Mouse (Mus musculus): ENCODE measurements around the gene Rras2.

Gene Rras2

DNA sequence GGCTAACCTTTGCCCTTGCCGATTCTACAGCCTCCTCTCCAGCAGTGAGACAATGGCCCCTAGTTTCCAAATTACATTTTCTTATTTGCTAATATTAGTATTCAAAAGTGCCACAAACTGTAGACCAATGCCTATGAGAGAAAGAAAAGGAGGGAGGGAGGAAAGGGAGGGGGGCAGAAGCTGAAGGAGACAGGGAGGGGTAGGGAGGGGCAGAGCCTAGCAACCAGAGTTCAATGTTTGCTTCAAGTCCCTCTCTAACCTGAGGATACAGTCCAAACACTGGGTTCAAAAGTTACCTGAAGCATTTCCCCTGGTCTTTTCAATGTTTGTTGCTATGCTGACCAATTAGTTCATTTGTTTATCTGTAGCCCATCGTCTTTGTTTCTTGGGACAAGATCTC is 7.1 kb downstream of the Rras2 start:
- DNase-seq, result no peak

DNA sequence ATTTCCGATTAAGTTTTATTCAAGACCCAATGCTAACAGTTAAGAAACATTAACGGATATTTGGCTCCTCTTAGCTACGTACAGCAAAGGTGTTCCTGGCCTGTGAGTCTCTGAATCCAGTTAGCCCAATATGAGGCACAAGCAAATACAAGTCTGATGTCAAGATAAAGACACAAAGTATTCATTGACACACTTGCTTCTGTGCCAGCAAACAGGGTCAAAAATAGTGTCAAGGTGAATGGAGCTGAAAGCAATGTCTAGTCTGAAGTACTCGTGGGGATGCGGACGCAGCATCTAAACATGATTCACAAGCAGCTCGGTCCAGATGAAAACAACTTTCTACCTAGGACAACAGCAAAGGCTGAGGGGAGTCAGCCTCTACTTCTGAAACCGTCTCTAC is 11.7 kb downstream of the Rras2 start:
- no peak for DNase-seq

DNA sequence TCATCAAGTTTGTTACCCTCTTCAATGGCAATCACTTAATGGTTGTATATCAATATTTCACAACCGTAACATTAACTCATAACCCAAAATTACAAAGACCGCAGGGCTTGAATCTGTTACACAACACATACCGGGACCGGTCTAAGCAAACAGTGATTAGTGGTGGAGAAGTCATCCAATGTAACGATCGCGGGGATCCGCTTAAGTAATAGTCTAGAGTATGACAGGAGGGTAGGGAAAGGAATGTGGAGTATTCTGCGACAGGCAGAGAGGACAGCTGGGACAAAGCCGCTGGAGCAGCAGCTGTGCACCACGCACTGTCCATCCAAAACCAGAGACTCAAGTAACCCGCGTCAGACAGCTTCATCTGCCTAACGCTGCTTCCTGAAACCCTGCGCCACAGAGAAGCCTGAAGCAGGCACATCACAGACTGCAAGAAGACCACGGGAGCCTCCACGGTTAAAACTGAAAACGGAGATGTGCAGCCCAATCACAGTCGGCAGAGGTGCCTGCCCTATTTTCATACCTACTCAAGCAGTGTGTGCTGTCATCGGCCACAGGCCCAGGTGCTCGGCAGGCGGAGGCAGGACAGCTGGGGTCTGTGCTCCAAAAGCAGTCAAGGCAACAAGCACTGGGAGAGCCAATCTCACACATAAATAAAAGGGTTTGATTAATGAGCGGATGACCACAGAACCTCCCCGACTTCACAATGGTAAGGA is 13.8 kb downstream of the Rras2 start:
- peak; percentile 26 to 69 for DNase-seq

DNA sequence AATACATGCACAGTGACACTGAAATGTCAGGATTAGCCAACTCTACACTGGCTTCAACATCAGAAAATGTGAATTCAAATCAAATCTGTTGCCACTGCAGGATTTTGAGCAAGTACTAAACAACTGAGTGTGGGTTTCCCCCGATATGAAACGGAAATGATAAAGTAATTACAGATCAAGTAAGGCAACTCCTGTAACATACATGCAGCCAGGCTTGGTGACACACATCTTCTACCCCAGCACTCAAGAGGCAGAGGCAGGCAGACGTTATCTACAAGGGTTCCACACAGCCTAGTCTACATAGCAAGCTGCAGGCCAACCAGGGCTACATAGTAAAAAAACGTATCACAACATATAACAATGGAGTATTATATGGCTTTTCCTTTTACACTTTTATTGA is 14.4 kb downstream of the Rras2 start:
- no peak for DNase-seq

DNA sequence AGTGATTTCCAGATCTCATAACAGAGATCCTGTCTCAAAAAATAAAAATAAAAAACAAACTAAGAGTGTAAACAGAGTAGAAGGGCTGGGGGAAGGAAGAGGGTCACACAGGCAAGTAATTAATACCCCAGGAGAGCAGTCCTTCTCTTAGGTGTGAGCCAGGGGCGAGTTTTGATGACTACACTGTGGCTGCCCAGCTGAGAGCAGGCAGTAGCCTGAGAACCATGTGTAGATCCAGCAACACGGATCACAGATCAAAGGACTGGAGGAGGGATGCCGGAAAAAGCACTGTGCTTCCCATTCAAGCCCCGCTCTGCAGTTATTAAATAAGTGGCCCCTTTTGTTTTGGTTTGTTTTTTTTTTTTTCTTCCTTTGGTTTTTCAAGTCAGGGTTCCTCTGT is 15.0 kb downstream of the Rras2 start:
- DNase-seq, result no peak

DNA sequence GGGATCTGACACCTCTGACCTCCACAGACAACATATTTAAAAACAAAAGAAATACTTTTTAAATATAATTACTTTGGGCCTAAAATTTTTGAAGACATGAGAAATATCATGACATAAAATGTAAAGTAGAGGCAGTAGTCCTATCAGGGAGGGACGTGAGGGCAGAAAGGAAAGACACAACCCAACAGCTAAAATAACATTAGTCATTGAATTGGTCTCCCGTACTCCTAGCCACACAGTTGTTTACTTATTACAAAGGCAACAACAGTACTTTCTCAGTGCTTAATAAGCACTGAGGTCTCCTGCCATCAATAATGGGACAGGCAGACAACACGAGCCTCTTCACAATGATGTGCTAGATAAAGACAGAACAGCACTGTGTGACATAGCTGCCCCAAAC is 16.2 kb downstream of the Rras2 start:
- no peak for DNase-seq

DNA sequence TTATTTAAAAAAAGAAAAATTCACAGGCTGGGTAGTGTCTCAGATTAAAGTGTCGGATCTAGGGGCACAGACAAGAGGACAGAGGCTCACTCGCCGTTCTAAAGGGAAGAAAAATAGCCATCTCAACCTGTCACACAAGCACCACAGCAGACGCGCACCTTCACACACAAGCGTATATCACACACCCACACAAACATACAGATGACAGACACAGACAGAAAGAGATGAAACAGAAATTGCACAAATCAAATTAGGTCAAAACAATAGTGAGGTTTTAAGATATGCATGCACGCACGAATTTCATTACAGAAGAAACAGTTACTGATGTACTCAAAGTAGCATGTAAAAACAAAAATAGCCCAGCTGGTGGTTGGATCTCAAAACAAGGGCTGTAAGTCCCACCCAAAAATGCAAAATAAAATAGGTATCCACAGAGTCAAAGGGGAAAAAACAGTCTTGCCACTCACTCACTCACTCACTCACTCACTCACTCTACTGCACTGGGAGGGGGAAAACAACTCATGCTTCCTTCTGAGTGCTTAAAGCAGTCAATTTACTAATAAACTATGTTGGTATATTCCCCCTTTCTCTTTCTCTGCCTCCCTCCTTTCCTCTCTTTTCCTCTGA is 23.9 kb downstream of the Rras2 start:
- DNase-seq, result no peak

DNA sequence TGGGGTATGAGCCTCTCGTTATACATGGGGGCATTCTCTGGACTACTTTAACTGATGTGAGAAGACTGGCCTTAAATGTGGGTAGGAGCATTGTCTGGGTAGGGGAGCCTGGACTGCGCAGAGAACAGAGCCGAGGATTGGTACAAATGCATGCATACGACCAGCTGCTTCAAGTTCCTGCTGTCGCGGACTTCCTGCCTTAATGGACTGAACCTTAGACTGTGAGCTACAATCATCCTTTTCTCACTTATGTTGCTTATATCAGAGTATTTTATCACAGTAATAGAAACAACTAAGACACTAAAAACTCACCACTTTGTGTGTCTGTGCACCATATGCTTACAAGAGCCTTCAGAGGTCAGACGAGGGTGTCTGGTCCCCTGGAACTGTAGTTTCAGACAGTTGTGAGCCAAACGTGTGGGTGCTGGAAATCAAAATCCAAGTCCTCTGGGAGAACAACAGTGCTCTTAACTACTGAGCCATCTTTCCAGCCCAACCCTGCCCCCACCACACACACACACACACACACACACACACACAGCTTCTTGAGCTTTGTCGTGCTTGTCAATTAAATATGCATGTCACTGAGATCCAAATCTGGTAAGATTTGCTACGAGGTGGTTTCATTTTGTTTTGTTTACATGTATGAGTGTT is 26.6 kb downstream of the Rras2 start:
- DNase-seq, result no peak

DNA sequence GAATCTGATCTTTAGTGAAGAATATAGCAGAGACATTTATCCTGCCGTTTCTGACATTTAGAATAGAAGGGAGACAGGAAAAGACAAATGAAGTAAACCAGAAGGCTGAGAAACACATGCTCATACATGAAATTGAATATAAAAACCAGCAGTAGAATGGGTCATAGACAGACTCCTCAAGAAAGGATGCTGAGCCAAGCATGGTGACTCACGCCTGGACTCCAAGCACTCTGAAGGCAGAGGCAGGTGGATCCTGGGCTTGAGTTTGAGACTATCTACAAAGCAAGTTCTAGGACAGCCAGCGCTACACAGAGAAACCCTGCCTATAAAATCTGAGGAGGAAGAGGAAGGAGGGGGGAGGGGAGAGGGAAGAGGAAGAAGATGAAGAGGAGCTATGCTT is 27.4 kb downstream of the Rras2 start:
- DNase-seq, result no peak

DNA sequence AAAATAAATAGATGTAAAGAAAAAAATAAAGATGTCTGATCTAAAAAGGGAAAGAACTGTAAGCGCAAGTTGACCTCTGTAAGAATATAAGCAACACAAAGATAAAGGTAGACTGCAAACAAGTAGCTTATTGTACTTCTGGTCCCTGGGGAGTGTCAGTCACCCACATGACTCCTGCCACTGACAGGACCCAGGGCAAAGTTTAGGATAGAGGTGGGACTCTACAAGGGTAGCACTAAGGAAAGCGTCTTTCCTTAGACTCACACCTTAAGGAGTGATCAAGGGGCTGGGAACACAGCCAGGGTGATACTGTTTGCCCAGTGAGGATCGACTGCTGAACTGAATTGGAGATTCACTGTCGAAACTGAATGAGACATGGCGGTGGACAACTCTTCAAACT is 28.7 kb downstream of the Rras2 start:
- no peak for DNase-seq

DNA sequence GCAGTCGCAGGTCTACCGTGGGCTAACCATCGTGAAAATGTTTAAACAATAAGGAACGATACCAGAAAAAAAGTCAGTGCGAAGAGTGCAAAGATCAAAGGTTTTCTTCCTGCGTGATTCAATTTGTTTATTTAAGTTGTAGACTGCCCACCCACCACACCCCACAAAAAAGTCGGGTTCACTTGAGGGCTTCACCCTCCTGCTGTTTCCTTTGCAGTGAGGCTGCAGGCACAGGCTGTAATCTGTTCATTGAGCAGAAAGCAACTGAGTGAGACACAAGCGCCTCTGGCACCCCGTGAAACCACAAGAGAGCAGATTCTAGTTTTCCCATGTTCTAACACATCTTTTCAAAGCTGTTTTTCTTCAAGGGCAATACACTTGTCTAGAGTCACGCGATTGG is 29.6 kb downstream of the Rras2 start:
- no peak for DNase-seq

DNA sequence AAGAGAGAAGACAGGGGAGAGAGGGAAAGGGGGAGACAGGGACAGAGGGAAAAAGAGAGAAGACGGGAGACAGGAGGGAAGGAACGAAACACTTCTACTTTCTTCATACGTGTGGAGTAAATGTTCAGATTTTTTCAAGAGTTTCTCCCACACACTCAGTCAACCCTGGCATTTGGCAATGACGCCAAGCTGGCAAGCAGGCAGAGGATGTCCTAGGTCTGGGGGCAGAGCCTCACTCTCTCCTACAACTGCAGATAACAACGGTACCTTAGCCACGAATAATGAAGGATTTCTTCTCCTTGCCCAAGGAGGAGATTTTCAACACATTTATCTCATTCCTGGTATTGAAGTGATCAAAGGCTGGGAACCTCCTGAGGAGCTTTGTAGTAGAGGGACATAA is 30.2 kb downstream of the Rras2 start:
- DNase-seq, result no peak

DNA sequence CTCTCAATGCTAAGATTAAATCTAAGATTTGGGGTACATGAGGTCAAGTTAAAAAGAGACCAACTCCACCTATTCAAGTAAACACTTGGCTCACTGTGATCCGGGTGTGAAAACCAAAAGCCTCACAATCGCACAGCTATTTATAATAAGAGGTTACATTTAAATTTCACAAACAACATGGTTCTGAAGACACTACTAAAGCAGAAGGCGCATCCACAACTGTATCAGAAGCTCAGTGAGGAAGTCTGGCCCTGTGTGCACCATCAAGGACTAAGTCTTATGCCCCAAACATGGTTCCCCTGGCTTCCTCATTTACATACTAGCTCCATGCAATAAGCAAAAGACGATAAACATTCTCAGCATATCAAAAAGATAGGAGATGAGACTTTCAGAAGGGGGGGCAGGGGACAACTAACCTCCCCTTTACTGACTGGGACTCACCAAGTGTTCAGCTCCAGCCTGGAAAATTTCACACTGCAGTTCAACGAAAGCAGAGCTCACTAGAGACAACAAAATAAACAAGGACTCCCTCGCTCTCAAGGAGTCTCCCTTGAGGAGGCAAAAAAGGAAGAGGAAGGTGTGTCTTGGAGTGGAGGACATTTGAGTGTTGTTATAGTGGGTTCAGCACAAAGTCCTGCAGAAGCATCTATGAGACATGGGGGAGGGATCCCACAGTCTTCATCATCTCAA is 31.4 kb downstream of the Rras2 start:
- no peak for DNase-seq

DNA sequence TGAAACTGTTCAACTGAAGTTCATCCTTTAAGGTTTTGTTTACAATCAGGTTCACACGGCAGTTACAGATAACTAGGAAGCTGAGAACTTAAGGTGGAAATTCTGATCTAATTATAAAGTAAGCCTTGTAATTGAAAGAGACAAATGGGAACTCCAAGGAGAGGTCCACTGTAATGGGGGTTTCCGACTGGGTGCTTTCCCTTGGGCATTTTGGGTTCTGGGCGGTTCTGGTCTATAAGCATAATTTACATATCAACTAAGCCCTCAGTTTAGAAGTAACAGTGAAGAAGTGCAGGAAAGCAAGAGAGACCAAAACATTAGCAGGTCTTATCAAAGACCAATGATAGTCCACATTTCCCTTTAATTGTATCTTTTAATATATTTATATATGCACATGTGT is 33.8 kb downstream of the Rras2 start:
- DNase-seq, result no peak

DNA sequence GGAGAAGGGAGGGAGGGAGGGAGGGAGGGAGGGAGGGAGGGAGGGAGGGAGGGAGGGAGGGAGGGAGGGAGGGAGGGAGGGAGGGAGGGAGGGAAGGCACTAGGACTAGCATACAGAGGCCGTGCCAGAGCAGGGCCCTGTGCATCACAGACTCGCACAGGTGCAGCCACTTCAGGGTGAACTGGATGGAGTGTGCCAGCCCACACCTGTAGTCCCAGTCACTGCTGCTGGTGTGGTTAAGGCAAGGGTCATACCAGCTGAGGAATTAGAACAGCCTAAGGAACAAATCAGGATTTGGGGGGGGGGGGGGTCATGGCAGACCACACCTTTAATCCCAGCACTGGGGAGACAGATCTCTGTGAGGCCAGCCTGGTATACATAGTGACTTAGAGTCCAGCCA is 34.5 kb downstream of the Rras2 start:
- no peak for DNase-seq

DNA sequence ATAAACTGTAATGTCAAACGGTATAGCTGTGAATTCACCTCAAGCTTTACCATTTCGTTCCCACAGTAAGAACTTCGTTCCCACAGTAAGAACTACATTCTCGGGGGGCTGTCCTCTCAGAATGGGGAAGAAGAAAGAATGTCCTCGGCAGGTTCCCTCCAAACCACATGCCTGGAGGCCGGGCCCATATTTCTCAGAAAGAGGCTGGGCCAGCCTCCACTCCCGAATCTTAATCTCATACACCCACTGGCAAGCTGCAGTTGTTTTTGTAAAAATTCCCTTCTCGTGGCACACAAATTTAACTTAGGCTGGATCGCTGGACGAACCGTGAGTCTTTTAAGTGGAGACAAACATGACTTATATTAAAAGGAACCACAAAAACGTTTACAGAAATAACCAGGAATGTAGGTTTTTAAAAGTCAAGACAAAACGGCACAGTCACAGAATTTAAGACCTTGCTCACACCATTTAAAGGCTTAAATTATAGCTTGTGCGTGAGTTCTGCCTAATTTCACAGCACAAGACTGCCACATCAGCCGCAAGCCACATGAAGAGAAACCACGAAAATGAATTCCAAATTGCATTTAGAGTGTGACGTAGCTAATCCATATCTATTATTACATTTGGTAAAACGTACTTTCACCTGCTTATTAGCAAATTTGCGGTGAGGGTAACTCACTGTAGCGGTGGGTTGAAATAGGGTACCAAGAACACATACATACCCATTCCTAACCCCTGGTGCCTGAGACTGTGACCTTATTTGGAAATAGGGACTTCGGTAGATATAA is 35.8 kb downstream of the Rras2 start:
- no peak for DNase-seq

DNA sequence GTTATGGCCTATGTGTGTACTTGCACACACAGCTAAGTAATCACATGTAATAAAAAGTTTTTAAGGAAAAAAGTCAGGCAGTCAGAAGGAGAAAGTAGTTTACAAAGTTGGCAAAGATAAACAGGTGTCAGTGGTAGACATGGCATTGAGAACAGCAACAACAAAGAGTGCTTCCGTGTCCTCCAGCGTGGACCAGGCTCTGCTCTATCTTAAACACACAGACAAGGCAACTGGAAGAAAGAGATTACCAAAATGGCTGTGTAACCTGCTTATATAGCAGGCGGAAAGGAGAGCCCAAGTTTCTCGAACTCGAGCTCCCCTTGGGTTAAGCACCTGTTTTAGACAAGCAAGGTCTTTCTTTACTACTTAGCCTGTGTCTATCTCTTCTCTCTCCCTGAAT is 37.3 kb downstream of the Rras2 start:
- no peak for DNase-seq

DNA sequence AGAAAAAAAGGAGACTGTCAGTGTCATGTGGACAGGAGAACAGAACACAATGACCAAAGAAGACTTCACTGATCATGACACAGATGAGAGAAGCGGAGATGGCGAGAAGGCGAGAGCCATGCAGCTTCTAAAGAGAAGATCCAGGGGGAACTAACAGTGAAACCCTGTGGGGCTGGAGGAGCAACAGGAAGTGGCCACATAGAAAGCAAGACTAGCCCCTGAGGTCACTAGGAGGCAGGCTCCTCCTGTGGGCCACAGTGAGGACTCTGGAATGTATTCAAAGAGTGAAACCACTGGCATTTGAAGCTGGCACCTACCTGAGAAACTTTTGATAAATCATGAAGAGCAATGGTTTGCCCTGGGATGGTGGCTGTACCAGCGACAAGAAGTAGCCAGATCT is 38.2 kb downstream of the Rras2 start:
- DNase-seq, result no peak

DNA sequence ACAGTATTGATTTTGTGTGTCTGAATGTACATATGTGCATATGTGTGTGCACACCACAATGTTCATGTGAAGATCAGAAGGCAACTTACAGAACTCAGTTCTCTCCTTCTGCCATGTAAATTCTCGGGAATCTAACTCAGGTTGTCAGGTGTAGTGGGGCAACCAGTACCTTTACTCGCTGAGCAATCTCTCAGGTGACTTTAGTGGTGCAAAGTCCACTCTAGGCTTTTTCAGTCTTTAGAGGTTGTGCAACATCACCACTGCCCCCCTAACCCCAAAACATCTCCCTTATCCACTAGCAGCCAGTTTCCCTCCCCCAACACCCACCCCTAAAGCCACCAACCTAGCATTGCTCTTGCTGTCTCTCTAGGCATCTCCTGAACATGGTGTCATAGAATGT is 43.0 kb downstream of the Rras2 start:
- no peak for DNase-seq

DNA sequence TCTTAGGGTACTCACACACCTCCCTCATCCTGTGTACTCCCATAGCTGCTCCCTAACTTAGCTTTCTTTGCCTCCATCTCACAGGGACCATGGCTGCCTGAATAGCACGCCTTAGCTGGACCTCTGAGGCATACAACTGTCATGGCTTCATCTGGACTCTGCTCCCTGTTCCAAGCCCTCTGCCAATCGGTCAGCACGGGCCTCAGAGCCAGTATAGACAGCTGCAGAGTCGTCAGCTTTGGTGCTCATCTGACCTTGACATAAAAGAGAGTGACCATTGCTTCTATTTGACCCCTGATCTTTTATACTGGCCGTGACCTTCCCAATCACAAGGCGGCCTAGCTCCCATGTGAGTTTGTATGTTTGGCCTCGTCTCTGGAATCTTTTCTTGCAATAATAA is 43.4 kb downstream of the Rras2 start:
- no peak for DNase-seq

DNA sequence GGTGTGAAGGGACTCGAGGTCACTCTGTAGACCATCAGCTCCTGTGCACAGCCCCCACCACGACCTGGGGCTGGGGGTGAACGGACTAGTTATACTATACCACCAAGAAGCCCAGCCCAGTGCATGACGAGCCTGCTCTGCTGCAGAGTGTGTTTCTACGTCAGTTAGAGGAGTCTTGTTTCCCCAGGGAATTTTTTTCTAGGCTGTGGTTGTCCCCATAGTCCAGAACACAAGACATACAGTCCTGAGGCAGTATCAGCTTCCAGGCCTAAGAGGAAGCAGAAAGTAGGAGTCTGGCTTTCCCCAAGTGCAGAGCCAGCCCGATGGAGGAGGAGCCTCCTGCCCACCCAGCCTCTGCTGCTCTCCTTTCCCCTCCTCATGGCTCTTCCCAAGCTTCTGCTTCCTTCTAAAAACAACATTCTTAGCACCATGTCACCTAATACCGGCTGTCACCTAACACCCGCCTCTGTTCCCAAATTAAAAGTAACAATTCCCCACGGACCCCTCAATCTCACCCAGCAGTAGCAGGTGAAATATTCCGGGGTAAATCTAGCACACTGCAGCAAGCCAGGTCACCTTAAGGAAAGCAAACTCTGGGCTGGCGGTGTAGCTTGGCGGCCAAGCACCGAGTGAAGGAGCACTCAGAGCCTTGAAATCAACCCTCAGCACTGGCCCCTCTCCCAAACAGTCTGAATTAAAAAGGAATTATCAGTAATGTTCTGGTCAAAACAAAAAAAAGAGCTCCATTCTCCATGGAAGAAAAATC is 45.5 kb downstream of the Rras2 start:
- DNase-seq, result no peak

DNA sequence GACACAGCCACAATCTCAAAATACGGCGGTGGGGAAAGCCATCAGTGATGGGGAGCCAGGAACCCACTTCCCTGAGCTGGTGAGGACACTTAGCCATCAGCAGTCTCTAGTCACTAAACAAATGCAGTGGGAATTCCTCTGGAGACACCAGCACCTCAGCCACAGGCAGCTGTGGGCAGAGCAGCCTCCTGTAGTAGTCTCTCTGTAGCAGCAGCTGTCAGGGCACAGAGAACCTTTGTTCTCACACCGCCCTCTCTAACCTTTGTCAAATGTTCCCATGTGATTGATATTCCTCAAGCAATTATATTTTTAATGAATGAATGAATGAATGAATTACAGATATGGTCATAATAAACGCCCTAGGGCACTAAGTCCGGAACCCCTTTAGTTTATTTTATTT is 46.2 kb downstream of the Rras2 start:
- DNase-seq, result no peak

Data from lung, postnatal 4 days (tissue).